Mouse (Mus musculus) cerebral cortex, adult 2 months (tissue): Measurements from ENCODE around the gene Smim7.

ENCODE experiments used
- WGBS: fragments of 180-500 bp; shearing (Covaris S2); methylation state at CpG from one replicate; pipeline ENCODE4 v1.1.7; 2018; 5-methylcytosine and 5-hydroxymethylcytosine counted together

Smim7 gene

DNA sequence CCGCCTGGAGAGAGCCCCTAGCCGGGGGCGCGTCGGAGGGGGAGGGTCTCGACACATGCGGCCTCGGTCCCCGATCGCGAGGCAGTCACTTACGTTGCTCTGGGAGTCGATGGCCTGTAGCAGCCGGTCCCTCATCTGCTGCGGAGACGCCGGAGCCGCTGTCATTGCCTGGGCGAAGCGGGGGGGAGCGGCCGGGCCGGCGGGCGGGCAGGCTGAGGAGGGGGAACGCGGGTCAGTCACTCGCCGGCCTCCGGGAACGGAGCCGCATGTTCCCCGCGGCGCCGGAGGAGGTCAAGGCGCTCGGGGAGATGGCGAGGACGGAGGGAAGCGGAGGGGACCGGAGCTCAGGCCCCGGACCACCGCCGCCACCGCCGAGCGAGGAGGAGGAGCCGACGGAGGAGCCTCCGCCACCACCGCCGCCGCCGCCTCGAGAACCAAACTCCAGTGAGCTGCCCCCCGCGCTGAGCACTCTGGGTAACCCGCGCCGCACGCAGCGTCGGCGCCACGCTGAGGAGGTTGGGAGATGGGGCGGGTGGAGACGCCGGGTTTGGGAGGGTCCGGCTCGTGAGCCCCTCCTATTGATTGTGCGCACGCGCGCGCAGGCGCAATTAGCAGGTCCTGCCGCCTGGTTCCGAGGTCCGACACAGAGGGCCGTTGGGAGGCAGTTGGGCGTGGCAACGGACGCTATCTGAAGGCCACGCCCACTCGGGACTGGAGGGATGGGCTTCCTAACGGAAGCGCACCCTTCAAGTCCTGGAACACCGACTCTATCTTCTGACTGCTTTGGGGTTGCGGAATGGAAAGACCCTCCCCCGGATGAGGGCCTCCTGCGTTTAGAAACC, 22.9 kb downstream of the Smim7 start, which contains the start of gene Med26:
Med26 (minus strand) TSS at position 469 of the 842 bp plus-strand sequence.
- 1% methylated on average over 91 of the region's 92 CpGs for WGBS

DNA sequence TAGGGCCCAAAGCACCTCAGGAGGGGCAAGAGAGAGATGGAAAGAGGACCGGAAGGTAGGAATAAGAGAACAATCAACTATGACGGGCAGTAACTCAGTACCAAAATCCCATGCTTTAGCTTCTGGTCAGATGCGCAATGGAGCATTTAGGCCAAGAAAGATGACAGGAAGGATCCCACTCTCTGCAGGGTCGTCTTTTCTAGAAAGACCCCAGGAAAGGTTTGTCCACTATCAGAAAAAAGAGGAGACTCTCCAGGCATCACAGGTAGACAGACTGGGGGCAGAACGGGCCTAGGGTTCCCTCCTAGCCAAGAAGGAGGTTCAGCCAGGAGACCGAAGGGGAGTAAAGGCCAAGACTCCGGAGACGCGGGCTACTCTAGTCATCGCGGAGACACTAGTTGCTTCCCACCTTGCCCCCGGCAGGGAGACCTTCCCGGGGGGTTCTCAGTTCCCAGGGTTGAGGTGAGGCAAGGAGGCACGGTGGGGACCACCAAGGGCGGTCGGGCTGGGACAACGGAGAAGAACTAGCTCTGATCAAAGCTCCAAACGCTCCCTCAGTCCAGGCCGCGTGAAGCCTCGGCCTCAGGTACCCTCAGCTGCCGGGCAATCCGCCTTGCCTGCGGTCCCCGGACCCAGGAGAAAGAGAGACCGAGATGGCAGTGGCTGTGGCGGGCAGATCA, 23.6 kb downstream of the Smim7 start:
- 1% methylated on average over 27 of the region's 27 CpGs for WGBS

DNA sequence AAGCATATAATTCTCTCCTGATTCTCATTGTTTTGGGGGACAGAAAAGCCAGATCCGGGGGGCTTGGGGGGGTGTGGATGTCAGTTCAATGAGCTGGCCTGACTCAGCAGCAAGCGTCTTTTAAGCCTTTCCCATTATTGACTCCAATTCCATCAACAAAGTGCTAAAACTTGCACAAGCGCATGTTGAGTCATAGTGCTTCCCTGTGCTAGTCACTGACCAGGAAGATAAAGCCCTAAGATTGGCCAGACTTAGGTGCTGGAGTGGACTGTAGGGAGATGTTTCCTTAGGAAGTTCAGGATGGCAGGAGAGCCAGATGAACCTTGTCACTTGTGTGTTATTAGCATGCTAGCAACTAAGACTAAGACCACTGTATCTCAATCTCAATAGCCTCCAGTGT, 36.0 kb downstream of the Smim7 start:
- WGBS: 94% methylated on average over 3 of the region's 3 CpGs

DNA sequence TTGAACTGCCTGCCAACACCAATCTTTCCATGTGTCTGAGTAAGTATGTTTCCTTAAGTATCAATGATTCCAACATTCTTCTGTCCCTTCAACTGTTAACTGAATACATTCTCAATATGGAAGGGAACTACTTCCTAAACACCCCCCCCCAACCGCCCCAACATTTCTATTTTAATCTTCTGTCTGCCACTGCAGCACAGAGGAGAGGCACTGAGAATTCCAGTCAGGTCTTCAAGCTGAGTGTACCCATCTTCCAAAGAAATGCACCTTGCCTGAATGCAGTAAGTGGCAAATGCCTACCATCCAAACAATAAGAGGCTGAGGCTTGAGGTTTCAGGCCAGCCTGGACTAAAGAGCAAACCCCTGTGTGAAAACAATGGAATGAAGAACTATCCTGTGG, 38.8 kb downstream of the Smim7 start:
- WGBS: 36% methylated on average over 1 of the region's 1 CpGs

DNA sequence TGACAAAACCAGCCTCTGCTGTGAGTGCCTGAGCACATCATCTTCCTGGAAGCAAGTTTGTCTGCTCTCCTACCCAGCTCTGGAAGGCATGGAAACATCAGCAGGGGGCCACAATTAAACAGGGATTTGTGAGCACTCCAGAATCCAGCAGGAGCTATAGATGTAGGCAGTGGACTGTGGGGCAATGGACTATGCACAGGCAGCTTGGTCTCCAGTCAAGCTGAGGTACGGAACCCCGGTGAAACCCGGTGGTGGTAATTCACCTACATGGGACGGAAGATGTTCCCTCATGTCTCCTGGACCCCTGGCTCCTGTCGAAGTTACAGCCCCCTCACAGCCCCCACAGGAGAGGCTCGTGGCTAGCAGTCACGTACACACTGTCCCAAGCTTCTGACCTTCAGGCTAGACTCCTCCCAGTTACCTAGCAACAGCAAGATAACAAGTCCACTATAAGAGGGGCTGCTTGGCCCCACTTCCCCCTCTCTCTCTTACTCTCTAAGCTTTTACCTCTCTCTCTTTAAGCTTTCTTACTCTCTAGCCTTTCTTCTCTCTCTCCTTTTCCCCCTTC, 53.4 kb downstream of the Smim7 start:
- WGBS: 69% methylated on average over 7 of the region's 7 CpGs
